Mouse (Mus musculus) monocyte, adult 5-6 weeks (primary cell): ENCODE data around the gene Lrrc3c. TPM values are rescaled to one million over a fixed set of nuclear protein-coding genes. Genes with fewer than 3 reads are reported as not detected.
A peak's percentile ranks its signal among the peaks of the same experiment; 100 is the strongest.
"Not testable (repeated sequence)": the region's sequence is repeated elsewhere in the genome, so short reads cannot be mapped to it uniquely, and the experiment has no call there.

Source experiments
- ATAC-seq: fragments of 153-309, 156-312 bp; replicated peaks from 2 replicates; pipeline ENCODE4 v1.8.0; 2017; ENCODE audit warnings: mild to moderate bottlenecking; ENCODE audit not compliant: low TSS enrichment, insufficient number of reproducible peaks, severe bottlenecking, poor library complexity, low FRiP score
- total RNA-seq: library from RNA; stranded (forward); fragments of 200-1000, 200-491, 200-594 nt; gene quantifications from 3 replicates; pipeline ENCODE4 v1.2.3, GENCODE M21; 2017

Gene Lrrc3c
- total RNA-seq, 1 experiment from 2014 or later = not detected

DNA sequence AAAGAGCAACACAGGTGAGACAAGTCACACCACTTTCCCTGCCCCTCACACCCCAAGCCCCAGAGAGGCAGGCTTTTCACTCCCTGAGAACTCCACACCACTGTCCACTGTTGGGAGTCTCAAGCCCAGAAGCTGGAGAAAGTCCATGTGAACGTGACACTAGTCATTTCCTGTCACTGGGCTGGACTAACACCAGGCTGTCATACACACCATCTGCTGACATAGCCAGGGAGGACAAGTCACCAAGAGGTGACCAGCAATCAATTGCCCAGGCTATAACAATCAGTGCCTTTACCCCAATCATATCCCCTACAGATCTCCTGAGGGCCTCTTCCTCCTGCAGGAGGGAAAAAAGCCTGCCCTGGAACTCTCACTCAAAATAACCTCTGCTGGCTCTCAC is 13.9 kb upstream of the Lrrc3c start:
- no peak for ATAC-seq

DNA sequence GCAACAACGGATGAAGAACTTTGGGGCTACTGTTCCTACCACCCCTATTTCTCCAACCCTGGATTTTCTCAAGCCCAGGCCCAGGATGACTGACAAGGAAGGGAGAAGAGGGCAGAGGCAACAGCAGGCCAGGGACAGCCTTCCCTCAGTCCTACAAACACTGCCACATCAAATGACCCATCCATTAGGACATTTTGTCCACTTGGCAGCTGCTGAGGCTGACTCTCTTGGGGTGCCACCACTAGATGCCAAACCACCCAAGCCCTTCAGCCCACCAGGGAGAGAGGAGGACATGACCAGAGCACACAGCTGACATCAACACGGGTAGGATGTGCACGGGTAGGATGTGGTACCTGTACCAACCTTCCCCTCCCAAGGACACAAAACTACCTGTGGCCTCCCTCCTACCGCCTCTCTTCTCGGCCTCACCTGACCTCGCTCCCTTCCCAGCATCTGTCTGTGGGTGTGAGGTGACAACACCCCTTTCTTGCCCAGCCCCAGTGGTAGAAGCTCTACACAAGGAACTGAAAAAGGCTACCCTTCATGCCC is 13.4 kb upstream of the Lrrc3c start:
- no peak for ATAC-seq

DNA sequence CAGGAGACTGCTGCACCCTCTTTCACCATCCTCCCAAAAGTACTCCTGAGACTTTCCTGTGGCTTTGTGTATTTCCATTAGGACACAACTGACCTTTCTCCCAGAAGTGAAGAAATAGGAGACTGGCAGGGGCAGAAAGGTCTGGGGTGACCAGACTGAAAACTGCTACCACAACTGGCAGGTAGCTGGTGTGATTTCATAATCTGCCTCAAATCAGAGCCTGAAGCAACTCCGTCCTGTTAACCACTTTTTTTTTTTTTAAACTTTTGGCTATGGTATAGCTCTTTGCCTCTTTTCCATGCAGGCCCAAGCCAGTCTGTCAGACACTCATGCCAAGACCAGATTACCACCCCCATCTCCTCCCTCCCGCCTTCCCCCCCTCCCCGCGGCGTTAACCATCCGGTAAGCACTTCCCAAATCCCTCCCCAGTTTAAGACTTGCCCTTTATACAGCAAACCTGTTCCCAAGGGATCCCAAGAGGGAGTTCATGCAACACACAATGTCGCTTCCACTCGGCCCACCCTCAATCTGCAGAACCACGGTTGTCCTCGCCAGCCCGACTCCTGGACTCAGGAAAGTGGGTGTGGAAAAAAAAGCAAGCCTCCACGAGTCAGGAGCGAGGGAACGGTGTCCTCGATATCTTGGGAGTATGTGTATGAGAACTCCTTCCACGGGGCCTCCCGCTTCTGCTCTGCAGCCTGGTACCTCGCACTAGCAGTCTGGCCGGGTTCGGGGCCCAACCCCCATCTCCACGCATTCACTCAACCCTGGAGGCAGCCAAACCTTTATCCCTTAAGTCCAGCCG is 11.8 kb upstream of the Lrrc3c start:
- ATAC-seq = no peak

DNA sequence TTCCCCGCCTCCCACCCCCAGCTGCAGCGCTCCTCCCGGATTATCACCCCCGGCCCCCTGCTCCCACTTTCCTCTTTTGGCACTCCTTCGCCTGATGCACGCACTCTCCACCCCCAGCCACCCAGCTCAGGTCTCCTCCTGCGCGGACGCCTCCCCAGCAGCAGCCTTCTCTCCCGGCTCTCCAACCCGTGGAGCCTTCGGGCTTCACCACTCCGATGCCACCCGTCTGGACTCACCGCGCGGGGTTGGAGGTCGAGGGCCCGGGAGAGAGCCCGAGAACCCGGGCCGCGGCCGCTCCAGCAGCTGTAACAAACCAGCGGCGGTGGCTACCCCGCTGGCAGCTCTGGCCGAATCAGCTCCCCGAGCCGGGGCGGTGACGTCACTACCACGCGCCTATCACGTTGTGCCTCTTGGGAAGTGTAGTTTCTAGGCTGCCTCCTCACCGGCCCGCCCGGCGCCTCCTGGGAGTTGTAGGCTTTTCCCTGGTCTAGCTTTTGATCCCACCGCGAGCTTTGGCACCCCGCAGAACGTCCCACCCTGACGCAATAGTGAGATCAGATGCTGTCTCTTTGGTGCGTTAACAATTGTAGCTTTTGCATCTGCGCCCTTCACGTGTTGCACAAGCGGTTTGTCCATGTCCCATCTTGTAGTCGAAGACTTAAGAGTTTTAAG is 11.1 kb upstream of the Lrrc3c start, which contains the start of gene Ormdl3:
Gene Ormdl3 (minus strand): TSS at position 477 of the 672 bp plus-strand sequence.
- peak; percentile 94 for ATAC-seq

DNA sequence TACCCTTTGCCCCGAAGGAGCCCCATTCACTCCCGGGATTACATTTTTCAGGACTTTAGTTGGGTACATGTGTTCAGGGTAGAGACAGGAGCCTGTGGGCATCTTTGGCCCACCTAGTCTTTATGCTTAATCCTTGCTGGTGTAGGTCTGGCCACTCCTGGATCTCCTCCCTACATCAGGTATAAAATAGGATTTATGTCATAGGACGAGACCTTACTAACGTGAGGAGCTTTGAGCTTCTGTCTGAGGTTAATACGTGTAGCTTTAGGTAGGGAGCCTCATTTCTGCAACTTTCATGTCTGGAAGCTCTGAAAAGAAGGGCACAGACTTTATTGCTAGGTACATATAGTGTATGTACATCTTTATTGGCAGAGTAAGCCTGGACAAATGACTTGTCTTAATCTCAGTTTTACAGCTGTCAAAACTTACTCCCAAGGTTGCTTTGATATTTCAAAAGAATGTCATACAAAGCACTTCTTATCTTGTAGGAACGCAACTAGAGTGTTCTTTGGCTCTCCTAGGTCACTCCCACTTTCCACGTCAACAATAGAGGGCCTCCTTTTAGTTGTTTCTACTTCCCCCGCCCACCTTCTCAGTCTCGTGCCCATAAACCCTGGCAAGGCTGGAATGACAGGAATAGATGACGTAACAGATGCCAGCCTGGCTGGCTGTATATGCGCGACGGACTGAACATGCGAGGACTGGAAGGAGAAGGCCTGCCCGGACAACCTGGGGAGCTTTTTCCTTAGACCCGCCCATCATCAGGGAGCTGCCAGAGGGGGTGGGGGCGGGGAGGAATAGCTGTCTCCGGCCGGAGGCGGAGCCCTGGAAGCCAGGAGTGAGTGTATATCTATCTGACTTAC is 10.2 kb upstream of the Lrrc3c start:
- peak; percentile 55; the same call in 1 of the 2 replicates for ATAC-seq

DNA sequence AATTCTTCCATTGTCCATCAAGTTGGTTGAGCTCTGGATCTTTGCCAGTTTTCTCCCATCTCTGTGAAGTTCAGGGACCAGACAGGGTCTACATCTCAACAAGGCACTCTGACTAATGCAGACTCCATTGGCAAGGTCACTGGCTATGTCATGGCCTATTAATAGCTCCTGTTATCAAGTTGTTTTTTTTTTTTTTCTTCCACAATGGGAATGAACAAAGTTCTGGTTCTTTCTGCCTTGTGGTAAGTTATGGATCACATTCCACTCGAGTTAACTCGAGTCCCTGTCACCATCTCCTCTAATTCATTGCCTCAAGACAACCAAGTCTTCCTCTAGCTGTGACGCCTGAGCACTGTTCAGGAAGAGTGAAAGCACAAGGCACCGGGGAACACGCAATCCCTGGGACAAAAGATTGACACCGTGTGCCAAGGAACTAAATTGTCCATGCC is 9.2 kb upstream of the Lrrc3c start:
- ATAC-seq = no peak

DNA sequence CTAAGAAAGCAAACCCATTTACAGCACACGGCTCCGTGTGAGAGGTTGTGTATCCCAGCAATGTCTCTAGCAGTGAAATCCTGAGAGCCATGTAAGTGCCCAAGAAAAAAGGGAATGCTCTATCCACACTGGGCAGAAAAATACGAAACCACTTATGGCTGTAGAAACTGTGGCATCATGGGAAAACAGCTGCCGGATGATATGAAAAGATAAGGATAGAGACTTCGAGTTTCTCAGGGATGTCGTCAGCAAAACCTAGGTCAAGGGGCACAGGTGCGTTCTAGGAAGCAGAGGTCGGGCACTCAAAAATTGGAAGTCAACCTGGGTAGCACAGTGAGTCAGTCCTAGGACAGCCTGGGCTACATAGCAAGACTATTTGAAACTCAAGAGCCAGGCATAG is 8.8 kb upstream of the Lrrc3c start:
- ATAC-seq = no peak

DNA sequence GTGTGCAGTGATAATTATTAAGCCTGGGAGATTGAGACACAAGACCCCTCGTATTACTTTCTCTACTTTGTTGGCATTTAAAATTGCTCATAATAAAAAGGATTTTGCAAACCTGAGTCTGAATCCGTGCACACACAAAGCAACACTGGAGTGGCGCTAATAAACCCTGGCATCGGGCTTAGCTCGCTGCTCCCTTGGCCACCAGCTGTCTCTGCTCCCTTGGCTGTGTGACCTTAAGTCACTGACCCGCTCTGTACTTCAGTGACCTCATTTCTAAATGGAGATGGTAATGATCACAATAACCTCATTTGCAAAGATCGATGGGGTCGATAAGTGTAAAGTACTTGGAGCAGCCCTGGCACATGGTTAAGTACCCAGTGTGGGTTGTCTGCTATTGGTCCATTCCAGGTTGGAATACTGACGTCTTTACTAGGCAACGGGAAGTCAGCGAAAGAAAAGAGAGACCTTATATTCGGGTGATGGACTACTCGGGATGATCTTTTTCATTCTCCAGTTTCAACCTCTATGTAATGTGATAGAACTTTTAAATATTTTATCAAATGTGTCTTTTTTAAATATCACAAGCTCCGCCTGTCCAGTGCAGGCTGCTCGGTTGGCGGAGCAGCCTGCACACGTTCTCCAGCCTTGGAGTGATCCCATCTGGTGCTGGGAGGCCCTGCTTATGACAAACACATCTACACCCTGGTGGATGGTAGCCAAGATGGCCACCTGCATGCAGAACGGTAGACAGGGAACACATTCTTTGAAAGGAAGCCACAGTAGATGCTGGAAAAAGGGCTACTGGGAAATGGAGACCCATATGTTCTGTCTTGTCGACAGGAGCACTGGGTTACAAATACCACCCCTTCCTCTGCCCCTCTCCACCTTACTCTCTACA is 7.3 kb upstream of the Lrrc3c start:
- no peak for ATAC-seq

DNA sequence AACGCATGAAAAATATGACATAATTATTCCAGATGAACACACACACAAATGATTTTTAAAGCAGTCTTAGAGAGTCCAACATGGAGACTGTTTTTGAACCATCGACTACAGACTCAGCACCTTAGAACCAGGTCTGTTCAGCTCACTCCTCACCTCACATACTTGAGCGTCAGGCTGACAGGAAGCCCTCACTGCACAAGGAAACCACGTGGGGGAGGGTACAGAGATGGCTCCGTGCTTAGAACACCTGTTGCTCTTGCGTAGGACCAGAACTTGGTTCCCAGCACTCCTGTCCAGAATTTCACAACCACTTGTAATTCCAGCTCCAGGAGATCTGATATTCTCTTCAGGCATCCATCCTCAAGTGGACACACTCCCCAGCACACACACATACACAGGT is 3.1 kb upstream of the Lrrc3c start:
- no peak for ATAC-seq

DNA sequence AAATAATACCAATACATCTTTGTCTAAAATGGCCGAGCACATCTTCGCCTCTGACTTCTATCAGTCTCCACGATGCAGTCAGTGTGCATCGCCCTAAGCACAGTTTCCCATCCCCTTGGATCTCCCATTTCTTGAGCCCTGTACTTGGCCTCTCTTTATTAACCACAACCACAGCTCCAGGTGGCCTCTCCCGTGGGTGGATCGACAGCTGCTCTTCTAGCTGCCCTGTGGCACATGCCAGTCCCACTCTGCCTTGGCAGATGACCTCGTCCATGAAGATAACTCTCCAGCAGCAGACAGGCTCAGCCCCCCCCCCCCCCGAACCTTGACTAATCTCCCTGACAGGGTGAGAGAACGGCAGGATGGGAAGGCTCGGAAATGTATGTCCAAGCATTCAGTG is 2.6 kb upstream of the Lrrc3c start:
- ATAC-seq = no peak

DNA sequence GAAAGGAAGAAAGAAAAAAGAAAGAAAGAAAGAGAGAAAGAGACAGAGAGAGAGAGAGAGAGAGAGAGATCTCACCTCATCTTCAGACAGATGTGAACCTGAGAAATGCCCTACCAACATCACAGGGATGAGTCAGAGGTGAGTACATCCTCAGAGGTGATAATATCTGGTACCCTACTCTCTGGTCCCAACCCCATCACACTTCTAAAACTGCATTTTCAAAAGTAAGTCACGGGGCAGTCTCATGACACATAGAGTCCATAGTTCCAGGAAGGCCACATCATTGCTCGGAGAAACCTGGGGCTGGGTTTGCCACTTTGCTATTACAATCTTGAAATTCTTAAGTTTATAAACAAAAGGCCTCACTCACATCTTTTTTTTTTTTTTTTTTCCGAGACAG is 2.1 kb upstream of the Lrrc3c start:
- no peak for ATAC-seq

DNA sequence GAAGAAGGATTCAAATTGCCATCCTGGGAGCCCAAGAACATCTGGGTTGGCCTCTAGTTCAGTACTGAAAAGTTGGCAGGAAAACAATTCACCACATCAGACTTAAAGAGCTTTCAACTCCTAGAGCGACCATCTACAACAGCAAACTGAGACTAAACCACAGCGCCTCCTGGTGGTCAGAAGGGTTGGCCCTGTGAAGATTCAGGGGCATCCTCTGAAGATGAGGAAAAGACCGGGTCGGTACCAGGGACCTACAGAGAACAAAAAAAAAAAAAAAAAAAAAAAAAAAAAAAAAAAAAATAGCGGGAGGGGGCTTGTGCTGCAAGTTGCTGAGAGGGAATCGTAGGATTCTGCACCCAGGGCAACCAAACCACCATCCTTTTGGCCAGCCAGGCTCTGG is 728 bp upstream of the Lrrc3c start:
- peak; percentile 62 for ATAC-seq

DNA sequence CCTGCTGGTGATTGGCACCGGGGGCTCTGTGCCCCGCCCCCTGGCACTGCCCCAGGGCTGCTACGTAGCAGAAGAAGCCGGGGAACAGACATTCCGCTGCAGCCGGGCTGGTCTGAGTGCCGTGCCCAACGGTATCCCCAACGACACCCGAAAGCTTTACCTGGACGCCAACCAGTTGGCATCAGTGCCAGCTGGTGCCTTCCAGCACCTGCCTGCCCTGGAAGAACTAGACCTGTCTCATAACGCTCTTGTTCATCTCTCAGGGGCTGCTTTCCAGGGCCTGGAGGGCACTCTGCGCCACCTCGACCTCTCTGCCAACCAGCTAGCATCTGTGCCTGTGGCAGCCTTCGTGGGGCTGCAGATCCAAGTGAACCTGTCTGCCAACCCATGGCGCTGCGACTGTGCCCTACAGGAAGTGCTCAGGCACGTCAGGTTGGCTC is 780 bp downstream of the Lrrc3c start:
- no peak for ATAC-seq

DNA sequence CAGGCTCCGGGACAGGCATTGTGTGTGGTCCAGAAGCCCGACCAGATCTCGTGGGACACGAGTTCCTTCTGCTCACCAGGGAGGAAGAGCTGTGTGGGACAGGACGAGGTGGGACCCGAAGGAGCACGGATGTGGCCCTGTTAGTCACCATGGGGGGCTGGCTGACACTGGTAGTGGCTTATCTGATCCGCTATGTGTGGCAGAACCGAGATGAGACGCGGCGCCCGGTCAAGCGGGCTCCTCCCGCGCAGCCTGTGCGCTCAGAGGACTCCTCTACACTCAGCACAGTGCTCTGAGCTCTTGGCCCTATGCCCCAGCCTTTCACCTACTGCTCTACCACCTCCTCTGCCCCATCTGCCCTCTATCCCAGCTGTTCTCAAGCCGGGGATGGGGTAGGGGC is 1.2 kb downstream of the Lrrc3c start:
- no peak for ATAC-seq

DNA sequence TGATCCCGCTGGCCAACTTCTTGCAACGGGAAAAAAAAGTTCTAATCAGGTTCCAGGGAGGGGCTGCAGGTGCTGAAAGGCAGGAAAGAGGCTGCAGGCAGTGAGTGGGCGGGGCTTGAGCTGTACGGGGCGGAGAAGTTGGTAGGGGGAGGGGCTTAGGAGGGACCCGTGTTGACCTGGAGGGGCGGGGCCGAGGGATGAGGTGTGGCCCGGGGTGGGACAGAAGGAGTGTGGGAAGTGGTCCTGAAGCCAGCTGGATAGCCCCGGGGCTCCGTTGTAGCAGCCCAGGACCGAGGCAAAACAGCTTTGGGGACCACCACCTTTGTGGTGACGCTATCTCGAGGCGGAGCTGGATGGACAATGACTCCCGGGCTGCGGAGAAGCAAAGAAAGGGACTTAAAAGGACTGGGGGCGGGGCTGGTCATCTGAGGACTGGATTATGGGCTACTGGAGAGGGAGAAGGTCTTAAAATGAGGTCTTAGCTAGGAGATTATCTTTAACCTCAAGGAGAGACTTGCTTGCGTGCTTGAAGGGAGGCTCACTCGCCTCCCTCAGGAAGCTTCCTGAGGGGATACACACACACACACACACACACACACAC is 4.1 kb downstream of the Lrrc3c start:
- no peak for ATAC-seq

DNA sequence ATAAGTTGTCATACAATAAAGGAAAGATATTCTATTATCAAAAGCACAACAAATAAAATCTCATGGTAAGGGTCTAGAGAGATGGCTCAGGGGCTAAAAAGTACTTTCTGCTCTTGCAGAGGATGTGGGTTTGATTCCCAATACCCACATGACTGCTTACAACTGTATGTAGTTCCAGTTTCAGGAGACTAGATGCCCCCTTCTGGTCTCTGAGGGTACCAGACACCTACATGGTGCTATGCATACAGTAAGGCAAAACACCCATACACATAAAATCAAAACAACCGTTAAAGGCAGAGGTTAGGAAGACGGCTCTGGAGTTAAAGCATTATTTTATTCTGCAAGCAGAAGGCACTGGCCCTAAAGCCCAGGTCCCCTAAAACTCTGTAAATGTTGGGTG is 5.9 kb downstream of the Lrrc3c start:
- no peak for ATAC-seq

DNA sequence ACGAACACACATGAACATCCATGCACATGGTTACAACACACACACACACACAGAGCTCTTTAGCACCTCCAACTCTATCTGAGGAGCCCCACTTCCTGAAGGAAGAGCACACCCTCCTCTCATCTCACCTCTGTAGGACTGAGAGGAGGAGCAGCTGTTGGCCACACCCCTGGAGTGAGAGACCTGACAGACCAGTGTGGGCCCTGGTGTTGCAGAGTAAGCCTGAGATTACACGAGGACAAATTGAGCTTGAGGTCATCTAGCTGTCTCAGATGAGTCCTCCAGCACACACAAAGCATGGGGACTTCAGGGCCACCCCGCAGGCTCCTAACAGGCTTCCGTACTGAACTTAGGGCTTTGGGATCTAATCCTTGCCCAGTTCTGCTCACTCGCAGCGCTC is 6.8 kb downstream of the Lrrc3c start:
- not testable (repeated sequence) for ATAC-seq

DNA sequence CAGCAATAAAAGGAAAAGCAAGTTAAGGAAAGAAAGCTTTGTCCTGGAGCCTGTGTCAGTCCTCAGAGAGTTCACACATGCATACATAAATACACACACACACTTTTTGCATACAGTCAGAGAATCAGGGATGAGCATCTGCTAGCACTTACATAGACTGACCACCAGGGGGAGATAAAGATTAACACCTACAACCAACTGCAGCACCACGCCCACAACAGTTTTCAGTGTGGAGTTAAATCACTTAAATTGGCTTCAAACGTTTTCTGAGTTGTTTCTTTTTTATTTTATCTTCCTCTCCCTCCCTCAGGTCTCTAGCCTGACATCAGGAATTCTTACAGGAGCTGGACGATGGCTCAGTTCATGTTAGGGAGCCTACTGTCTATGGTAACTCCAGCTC is 8.7 kb downstream of the Lrrc3c start:
- peak; percentile 93 for ATAC-seq
